Mouse (Mus musculus): ENCODE data around the gene Trp73.

Trp73 gene

GRCm38 (mm10) chr4:154140182-154140212, at the start of gene Trp73:
Gene Trp73, minus strand, starts transcription at chr4:154140208.
- DNase-seq (ENCODE audit: low read depth): no peak

- no peak for DNase-seq (ENCODE audit: low read depth)
Observed at GRCm38 (mm10) chr4:154188948-154189347, 48.9 kb upstream of the Trp73 start.

- no peak for DNase-seq (ENCODE audit: low read depth)
Observed at GRCm38 (mm10) chr4:154186002-154186537, 46.1 kb upstream of the Trp73 start.

- no peak for DNase-seq (ENCODE audit: low read depth)
Observed at GRCm38 (mm10) chr4:154185001-154185400, 45.0 kb upstream of the Trp73 start.

- DNase-seq (ENCODE audit: low read depth): no peak
Observed at GRCm38 (mm10) chr4:154183566-154183965, 43.6 kb upstream of the Trp73 start.

- no peak for DNase-seq (ENCODE audit: low read depth)
Observed at GRCm38 (mm10) chr4:154181001-154181400, 41.0 kb upstream of the Trp73 start.

- DNase-seq (ENCODE audit: low read depth): no peak
Observed at GRCm38 (mm10) chr4:154177257-154177656, 37.2 kb upstream of the Trp73 start.

GRCm38 (mm10) chr4:154171931-154172604, 32.1 kb upstream of the Trp73 start:
- DNase-seq (ENCODE audit: low read depth): no peak

- DNase-seq (ENCODE audit: low read depth): no peak
Observed at GRCm38 (mm10) chr4:154171151-154171930, 31.3 kb upstream of the Trp73 start.

GRCm38 (mm10) chr4:154170506-154171150, 30.6 kb upstream of the Trp73 start, which contains the start of gene Megf6:
Gene Megf6, plus strand, starts transcription at chr4:154170730.
- DNase-seq (ENCODE audit: low read depth): no peak

GRCm38 (mm10) chr4:154170021-154170420, 30.0 kb upstream of the Trp73 start:
- DNase-seq (ENCODE audit: low read depth): no peak

GRCm38 (mm10) chr4:154167053-154167452, 27.0 kb upstream of the Trp73 start:
- peak; percentile 45 for DNase-seq (ENCODE audit: low read depth)

- peak; percentile 66 for DNase-seq (ENCODE audit: low read depth)
Observed at GRCm38 (mm10) chr4:154163296-154163695, 23.3 kb upstream of the Trp73 start.

GRCm38 (mm10) chr4:154160538-154161390, 20.8 kb upstream of the Trp73 start, which contains the start of gene Tprgl:
Gene Tprgl, minus strand, starts transcription at chr4:154160666.
- peak; percentile 97 for DNase-seq (ENCODE audit: low read depth)

- peak; percentile 55 for DNase-seq (ENCODE audit: low read depth)
Observed at GRCm38 (mm10) chr4:154159961-154160537, 20.0 kb upstream of the Trp73 start.

GRCm38 (mm10) chr4:154159002-154159401, 19.0 kb upstream of the Trp73 start:
- DNase-seq (ENCODE audit: low read depth): peak; percentile 82

- no peak for DNase-seq (ENCODE audit: low read depth)
Observed at GRCm38 (mm10) chr4:154157970-154158662, 18.1 kb upstream of the Trp73 start.

- DNase-seq (ENCODE audit: low read depth): no peak
Observed at GRCm38 (mm10) chr4:154156050-154156449, 16.0 kb upstream of the Trp73 start.

- DNase-seq (ENCODE audit: low read depth): no peak
Observed at GRCm38 (mm10) chr4:154154104-154154503, 14.1 kb upstream of the Trp73 start.

- no peak for DNase-seq (ENCODE audit: low read depth)
Observed at GRCm38 (mm10) chr4:154146342-154146741, 6.3 kb upstream of the Trp73 start.

- no peak for DNase-seq (ENCODE audit: low read depth)
Observed at GRCm38 (mm10) chr4:154144712-154145111, 4.7 kb upstream of the Trp73 start.
